Mouse (Mus musculus): ENCODE data around the gene Gm20696. TPM values are rescaled to one million over a fixed set of nuclear protein-coding genes. Genes with fewer than 3 reads are reported as not detected.

Gm20696 gene
- total RNA-seq, 2 experiments from 2014 or later: 1.2 to 1.3 TPM

- no peak for TF ChIP-seq CTCF (IDR thresholded peaks at IDR 0.05)
- Histone ChIP-seq H3K27ac (no peak overlapping the region), H3K4me3 (no peak overlapping the region)
- intact Hi-C loops (cut with DNase I): no loop called here
- DNase-seq: no peak
These were observed 294.6 kb downstream of the Gm20696 start for GRCm38 (mm10) chr6:99372016-99372415.

- intact Hi-C loops (cut with DNase I): no loop called here
- Histone ChIP-seq H3K27ac (no peak overlapping the region), H3K4me3 (no peak overlapping the region)
- no peak for DNase-seq
- no peak for TF ChIP-seq CTCF (IDR thresholded peaks at IDR 0.05)
These were observed 296.7 kb downstream of the Gm20696 start for GRCm38 (mm10) chr6:99369931-99370330.

- Histone ChIP-seq H3K27ac (no peak overlapping the region), H3K4me3 (no peak overlapping the region)
- TF ChIP-seq CTCF (IDR thresholded peaks at IDR 0.05): no peak
- intact Hi-C loops (cut with DNase I): no loop called here
- no peak for DNase-seq
These were observed 297.4 kb downstream of the Gm20696 start for GRCm38 (mm10) chr6:99369156-99369555.

DNA sequence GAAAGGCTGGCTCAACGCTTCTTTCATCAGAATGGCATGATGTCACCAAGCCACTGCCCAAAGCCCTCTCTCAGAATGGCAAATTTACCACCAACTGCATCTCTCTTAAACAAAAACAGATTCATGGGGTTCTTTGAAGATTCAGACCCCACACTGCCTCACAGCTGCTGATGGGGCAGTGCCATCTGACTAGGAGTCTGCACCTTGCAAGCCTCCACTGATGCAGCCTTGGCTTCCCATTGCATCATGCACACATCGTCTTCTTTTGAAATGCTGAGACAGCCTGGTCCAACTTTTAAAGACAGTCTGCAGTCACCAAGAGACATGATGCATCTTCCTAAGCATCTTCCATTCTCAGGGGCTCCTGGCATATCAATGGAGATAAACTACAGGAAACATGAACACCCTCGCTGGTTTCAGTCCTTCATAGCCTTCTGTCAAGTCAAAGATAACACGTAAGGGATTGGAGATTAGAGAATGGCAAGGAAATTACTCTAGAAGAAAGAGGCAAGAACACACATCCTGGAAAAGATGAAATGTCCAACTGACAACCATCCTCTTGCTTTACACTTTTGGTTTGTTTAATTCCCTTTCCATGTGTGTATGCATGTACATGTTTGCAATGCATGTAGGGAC lies 298.4 kb downstream of the Gm20696 start:
- H3K27ac ChIP-seq: no peak overlapping the region
- intact Hi-C loops (cut with DNase I): no loop called here
- no peak for TF ChIP-seq CTCF (IDR thresholded peaks at IDR 0.05)
- DNase-seq: no peak
- H3K4me3 ChIP-seq: no peak overlapping the region

- Histone ChIP-seq H3K27ac (no peak overlapping the region), H3K4me3 (no peak overlapping the region)
- intact Hi-C loops (cut with DNase I): no loop called here
- no peak for DNase-seq
- TF ChIP-seq CTCF (IDR thresholded peaks at IDR 0.05): no peak
These were observed 302.1 kb downstream of the Gm20696 start for GRCm38 (mm10) chr6:99364545-99364944.

DNA sequence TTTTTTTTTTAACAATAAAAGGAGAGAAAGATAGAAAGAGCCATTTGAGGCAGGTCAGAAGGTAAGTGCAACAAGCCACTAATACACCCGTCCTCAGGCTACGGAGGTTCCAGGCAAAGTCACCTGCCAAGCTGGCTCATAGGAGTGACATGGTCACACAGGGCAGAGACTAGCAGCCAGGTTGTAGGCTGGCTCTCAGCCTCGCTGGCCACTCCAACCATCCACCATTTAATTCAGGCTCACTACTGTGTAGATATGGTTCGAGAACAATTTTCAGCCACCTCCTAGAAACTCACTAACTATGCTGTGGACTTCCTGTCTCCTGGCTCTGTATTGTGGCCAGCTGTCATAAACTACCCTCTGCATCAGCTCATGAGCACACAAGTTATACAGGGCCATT lies 306.0 kb downstream of the Gm20696 start:
- intact Hi-C loops (cut with DNase I): no loop called here
- TF ChIP-seq CTCF (IDR thresholded peaks at IDR 0.05): no peak
- peak; percentile 25 for DNase-seq
- H3K4me3 ChIP-seq: no peak overlapping the region
- no peak overlapping the region for H3K27ac ChIP-seq

DNA sequence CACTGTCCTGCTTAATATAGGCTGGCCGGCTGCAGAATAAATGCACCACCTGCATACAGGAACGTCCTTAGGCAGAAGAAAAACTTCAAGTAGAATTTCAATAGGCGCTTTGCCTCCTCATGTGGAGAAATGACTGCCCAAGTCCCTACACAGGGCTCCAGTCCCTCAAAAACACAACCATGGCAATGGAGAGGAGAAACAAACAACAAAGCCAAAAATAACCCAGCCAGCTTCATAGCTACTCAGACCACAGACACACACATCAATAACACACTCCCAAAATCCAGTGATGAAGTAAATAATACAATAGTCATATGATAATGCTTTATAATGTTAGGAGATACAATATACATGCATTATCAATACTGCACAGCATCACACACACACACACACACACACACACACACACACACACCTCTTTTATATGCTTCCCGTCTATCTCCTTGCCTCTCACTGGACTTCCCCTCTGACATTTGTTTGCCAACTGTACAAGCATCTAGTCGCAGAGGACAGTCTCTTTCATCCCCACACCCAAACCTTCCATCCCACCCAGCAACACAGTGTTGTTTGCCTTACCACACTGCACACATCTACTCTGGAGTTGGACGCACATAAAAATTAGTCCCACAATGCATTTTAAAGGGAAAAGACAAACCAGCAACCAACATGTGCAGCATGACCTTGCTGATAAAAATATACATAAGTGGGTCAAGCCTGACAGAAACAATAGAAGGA lies 306.7 kb downstream of the Gm20696 start:
- no peak for DNase-seq
- no peak overlapping the region for H3K4me3 ChIP-seq
- H3K27ac ChIP-seq: peak overlapping the region; percentile 56
- intact Hi-C loops (cut with DNase I): no loop called here
- TF ChIP-seq CTCF (IDR thresholded peaks at IDR 0.05): no peak

DNA sequence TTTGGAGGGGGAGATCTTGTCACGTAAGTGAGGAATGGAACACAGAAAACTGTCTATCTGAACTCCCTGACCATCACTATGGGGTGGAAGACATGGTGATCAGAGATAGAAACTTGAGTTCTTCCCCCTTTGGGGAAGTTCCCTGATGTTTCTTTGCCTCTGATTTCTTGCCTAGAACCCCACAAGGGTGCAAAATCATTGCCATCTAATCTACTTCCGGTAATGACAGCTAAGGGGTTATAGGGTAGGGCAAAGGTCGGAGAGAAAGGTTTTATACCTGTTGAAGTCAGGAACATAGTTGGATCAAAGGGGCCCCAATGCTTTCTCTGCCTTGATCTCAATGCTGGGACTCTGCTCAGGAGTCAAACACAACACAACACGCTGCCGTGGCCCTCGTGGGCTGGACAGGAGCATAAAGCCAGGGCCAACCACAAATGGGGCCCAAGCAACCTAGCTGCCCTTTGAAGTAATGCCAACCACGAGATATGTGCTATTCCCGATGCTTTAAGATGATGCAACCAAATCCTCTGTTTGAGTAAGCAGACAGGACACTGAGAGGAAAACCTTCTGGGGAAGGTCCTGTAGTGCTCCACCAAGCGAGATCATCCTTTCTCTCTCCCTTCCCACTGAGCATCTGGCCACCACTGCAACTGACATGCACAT lies 307.4 kb downstream of the Gm20696 start:
- intact Hi-C loops (cut with DNase I): no loop called here
- TF ChIP-seq CTCF (IDR thresholded peaks at IDR 0.05): no peak
- Histone ChIP-seq H3K27ac (peak overlapping the region; percentile 56), H3K4me3 (no peak overlapping the region)
- DNase-seq: no peak

DNA sequence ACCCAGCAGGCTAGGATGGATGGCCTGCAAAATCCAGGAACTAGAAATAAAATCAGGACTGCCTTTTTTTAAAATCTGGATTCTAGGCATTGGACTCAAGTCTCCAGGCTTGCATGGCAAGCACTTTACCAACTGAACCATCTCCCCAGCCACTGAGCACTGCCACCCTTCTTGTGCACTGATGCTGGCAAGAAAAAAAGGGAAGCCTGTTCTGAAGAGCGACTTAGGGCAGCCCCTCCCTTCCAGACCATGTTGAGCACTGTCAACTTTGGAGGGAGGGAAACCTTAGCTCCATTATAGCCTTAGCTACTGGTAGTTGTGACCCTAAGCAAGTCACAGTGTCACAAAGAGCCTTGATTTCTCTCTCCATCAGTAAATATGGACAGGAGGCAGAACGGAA lies 308.7 kb downstream of the Gm20696 start:
- no peak for DNase-seq
- no peak for TF ChIP-seq CTCF (IDR thresholded peaks at IDR 0.05)
- Histone ChIP-seq H3K27ac (no peak overlapping the region), H3K4me3 (no peak overlapping the region)
- intact Hi-C loops (cut with DNase I): no loop called here

DNA sequence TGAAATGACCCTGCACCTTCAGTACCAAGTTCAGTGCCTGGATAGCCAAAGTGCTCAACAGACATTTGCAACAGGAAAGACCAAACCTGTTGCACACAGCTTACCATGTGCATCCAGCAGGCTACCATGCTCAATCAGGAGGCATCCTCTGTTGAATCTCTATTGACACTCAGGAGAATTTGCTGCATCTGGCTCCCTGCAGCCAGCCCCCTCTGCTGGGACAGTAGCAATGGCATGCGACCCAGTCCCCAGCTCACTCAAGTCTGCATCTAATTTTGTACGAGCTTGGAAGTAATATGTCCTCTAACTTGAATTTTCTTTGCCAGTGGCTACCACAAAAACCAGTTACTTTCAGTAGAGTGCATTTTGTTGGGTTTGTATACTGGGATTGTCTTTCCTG lies 312.3 kb downstream of the Gm20696 start:
- no peak for TF ChIP-seq CTCF (IDR thresholded peaks at IDR 0.05)
- no peak for DNase-seq
- intact Hi-C loops (cut with DNase I): no loop called here
- Histone ChIP-seq H3K27ac (no peak overlapping the region), H3K4me3 (no peak overlapping the region)

- intact Hi-C loops (cut with DNase I): no loop called here
- TF ChIP-seq CTCF (IDR thresholded peaks at IDR 0.05): no peak
- no peak overlapping the region for H3K4me3 ChIP-seq
- H3K27ac ChIP-seq: no peak overlapping the region
- no peak for DNase-seq
These were observed 313.2 kb downstream of the Gm20696 start for GRCm38 (mm10) chr6:99353441-99353840.

DNA sequence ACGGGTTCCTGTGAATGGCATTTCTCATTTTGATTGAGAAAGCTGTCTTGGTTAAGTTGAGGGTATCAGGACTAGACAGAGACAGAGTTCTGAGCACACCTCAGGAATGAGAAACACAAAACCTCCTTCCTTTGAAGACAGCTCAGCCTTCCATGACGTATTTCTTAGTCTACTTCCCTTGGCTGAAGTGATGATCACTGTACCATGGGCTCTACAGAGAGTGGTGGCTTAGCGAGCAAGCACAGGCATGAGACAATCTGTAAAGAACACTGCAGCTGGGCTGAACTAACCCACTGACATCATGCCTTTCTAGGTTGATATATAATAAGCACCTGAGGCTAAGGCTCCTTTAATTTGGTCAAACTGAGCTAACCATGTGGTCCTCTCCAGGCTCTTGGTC lies 316.0 kb downstream of the Gm20696 start:
- H3K27ac ChIP-seq: no peak overlapping the region

GRCm38 (mm10) chr6:99350156-99350555 lies 316.4 kb downstream of the Gm20696 start:
- intact Hi-C loops (cut with DNase I): no loop called here
- no peak for TF ChIP-seq CTCF (IDR thresholded peaks at IDR 0.05)
- no peak for DNase-seq
- no peak overlapping the region for H3K27ac ChIP-seq
- no peak overlapping the region for H3K4me3 ChIP-seq

More for the DNA sequence above, 316.0 kb downstream of the Gm20696 start:
- no peak for DNase-seq
- intact Hi-C loops (cut with DNase I): no loop called here
- no peak overlapping the region for H3K4me3 ChIP-seq
- no peak for TF ChIP-seq CTCF (IDR thresholded peaks at IDR 0.05)
